Mouse (Mus musculus): ENCODE data around the gene Tomm34. TPM values are rescaled to one million over a fixed set of nuclear protein-coding genes. Genes with fewer than 3 reads are reported as not detected.
A peak's percentile ranks its signal among the peaks of the same experiment; 100 is the strongest.
"Not testable (repeated sequence)": the region's sequence is repeated elsewhere in the genome, so short reads cannot be mapped to it uniquely, and the experiment has no call there.

Gene Tomm34
- total and polyA plus RNA-seq, 3 experiments, result 18.5 to 28.7 (median 22.9) TPM

GRCm38 (mm10) chr2:164073918-164074578 is 3.1 kb upstream of the Tomm34 start:
- no peaks in the 10 kb centered on the region for H3K27me3 ChIP-seq (ENCODE audit: control insufficient read depth, insufficient read depth, low read length)
- H3K27ac ChIP-seq, result peak overlapping the region; percentile 88
- peak; percentile 40 for TF ChIP-seq EP300 (IDR thresholded peaks at IDR 0.05; ENCODE audit: insufficient read depth, low read depth, low read length)
- peak; percentile 95 for TF ChIP-seq POLR2A (IDR thresholded peaks at IDR 0.05; ENCODE audit: insufficient read depth, low read depth, low read length)
- peak; percentile 94; the same call in 1 of the 2 replicates for TF ChIP-seq CTCF (IDR thresholded peaks at IDR 0.05)
- H3K4me1 ChIP-seq (ENCODE audit: control insufficient read depth, insufficient read depth, low read length), result peaks cover 3% of the 10 kb centered on the region
- WGBS, result 1% methylated on average over 48 of the region's 48 CpGs
- peaks cover under 1% of the 10 kb centered on the region; the same call in 1 of the 2 replicates for H3K36me3 ChIP-seq (ENCODE audit: control insufficient read depth, insufficient read depth, low read length)
- peaks cover 8% of the 10 kb centered on the region for H3K79me2 ChIP-seq (replicated peaks; ENCODE audit: control insufficient read depth, insufficient read depth, low read length)
- H3K9ac ChIP-seq (ENCODE audit: low read depth, low read length), result peak overlapping the region; percentile 91
- peak overlapping the region; percentile 61 for H3K4me3 ChIP-seq
- intact Hi-C loops (cut with DNase I), result loop anchor here (5.0 kb wide), 1 partner anchor 82 kb away; the partner anchor contains the start of gene Ywhab
- DNase-seq, result peak; percentile 98 to 99

GRCm38 (mm10) chr2:164073120-164073519 is 2.2 kb upstream of the Tomm34 start:
- Histone ChIP-seq H3K9ac (ENCODE audit: low read depth, low read length) (no peak overlapping the region), H3K4me3 (no peak overlapping the region), H3K79me2 (replicated peaks; ENCODE audit: control insufficient read depth, insufficient read depth, low read length) (peaks cover 8% of the 10 kb centered on the region), H3K36me3 (ENCODE audit: control insufficient read depth, insufficient read depth, low read length) (peaks cover 5% of the 10 kb centered on the region; the same call in 1 of the 2 replicates), H3K27ac (no peak overlapping the region), H3K4me1 (ENCODE audit: control insufficient read depth, insufficient read depth, low read length) (peaks cover 4% of the 10 kb centered on the region), H3K27me3 (ENCODE audit: control insufficient read depth, insufficient read depth, low read length) (no peaks in the 10 kb centered on the region)
- intact Hi-C loops (cut with DNase I), result loop anchor here (5.0 kb wide), 1 partner anchor 81 kb away; the partner anchor contains the start of gene Ywhab
- DNase-seq, result no peak
- TF ChIP-seq POLR2A (IDR thresholded peaks at IDR 0.05; ENCODE audit: insufficient read depth, low read depth, low read length), result no peak
- TF ChIP-seq CTCF (IDR thresholded peaks at IDR 0.05), result no peak
- TF ChIP-seq EP300 (IDR thresholded peaks at IDR 0.05; ENCODE audit: insufficient read depth, low read depth, low read length), result no peak
- 83% methylated on average over 7 of the region's 7 CpGs for WGBS

DNA sequence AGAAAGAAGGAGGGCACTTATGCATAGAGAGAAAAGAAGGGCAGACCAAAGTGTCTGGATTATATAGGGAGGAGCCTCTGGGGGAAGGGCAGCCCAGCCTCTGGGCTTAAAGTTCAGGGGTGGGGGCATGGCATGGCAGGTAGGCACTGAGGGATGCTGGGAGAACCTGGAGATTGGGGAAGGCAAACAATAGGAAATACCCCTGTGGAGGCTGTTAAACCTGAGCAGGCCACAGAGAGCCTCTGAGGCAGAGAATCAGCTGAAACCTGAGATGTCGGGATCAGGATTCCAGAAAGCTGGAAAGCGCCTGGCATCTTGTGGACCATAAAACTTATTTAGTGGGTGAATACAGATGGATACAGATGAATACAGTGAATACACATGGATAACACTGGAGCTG is 1.1 kb upstream of the Tomm34 start:
- no peak for DNase-seq
- intact Hi-C loops (cut with DNase I), result loop anchor here (5.0 kb wide), 1 partner anchor 80 kb away; the partner anchor contains the start of gene Ywhab
- 98% methylated on average over 2 of the region's 2 CpGs for WGBS

GRCm38 (mm10) chr2:164071437-164071820 is 460 bp upstream of the Tomm34 start:
- not testable (repeated sequence) for H3K79me2 ChIP-seq (replicated peaks; ENCODE audit: control insufficient read depth, insufficient read depth, low read length); H3K27me3 ChIP-seq (ENCODE audit: control insufficient read depth, insufficient read depth, low read length); DNase-seq; H3K36me3 ChIP-seq (ENCODE audit: control insufficient read depth, insufficient read depth, low read length); H3K9ac ChIP-seq (ENCODE audit: low read depth, low read length); H3K4me1 ChIP-seq (ENCODE audit: control insufficient read depth, insufficient read depth, low read length)
- Histone ChIP-seq H3K27ac (peak overlapping the region; percentile 91), H3K4me3 (peak overlapping the region; percentile 98)
- intact Hi-C loops (cut with DNase I), result loop anchor here (5.0 kb wide), 1 partner anchor 79 kb away; the partner anchor contains the start of gene Ywhab
- WGBS, result 80% methylated on average over 11 of the region's 11 CpGs

More for the DNA sequence above, 1.1 kb upstream of the Tomm34 start:
- Histone ChIP-seq H3K4me1 (ENCODE audit: control insufficient read depth, insufficient read depth, low read length) (peaks cover 4% of the 10 kb centered on the region), H3K36me3 (ENCODE audit: control insufficient read depth, insufficient read depth, low read length) (peaks cover 5% of the 10 kb centered on the region; the same call in 1 of the 2 replicates), H3K4me3 (no peak overlapping the region), H3K79me2 (replicated peaks; ENCODE audit: control insufficient read depth, insufficient read depth, low read length) (peaks cover 9% of the 10 kb centered on the region), H3K27ac (no peak overlapping the region), H3K27me3 (ENCODE audit: control insufficient read depth, insufficient read depth, low read length) (no peaks in the 10 kb centered on the region), H3K9ac (ENCODE audit: low read depth, low read length) (no peak overlapping the region)
- TF ChIP-seq EP300 (IDR thresholded peaks at IDR 0.05; ENCODE audit: insufficient read depth, low read depth, low read length), result no peak
- no peak for TF ChIP-seq POLR2A (IDR thresholded peaks at IDR 0.05; ENCODE audit: insufficient read depth, low read depth, low read length)
- TF ChIP-seq CTCF (IDR thresholded peaks at IDR 0.05), result no peak

DNA sequence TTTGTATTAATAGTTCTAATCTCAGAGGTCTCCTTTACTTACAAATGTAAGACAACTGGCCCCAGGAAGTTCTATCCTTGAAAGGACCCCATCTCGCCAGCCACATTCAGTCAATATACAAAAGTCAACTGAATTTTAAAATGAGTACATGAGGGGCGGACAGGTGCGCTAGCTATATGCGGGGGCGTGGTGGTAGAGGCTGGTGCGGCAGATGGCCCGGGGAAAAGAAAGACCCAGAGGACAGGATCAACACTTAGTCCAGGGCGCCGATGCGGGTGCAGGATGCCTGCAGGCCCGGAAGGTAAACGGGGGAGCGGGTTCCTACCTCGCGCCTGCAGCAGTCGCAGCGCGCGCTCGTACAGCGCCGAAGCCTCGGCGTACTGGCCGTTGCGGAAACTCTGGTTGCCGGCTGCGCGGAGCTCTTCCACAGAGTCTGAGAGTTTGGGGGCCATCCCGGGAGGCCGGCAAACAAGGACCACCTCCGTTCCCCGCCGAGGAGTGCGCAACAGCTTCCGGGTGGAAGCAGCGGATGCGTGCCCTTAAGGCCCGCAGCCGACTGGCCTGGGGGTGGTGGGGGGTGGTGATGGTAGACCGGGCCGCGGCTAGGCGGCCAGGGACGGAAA is 716 bp downstream of the Tomm34 start, which contains the start of gene Stk4:
Gene Stk4 (plus strand): TSS at position 181 of the 623 bp plus-strand sequence.
- H3K9ac ChIP-seq (ENCODE audit: low read depth, low read length), result peak within 1 kb of the TSS; percentile 79
- 1% methylated on average over 45 of the region's 45 CpGs for WGBS
- TF ChIP-seq EP300 (IDR thresholded peaks at IDR 0.05; ENCODE audit: insufficient read depth, low read depth, low read length), result no peak
- no peak for TF ChIP-seq POLR2A (IDR thresholded peaks at IDR 0.05; ENCODE audit: insufficient read depth, low read depth, low read length)
- TF ChIP-seq CTCF (IDR thresholded peaks at IDR 0.05), result no peak
- DNase-seq, result no peak
- H3K36me3 ChIP-seq (ENCODE audit: control insufficient read depth, insufficient read depth, low read length), result peaks cover 5% of the 10 kb centered on the region
- H3K27ac ChIP-seq, result peak within 1 kb of the TSS; percentile 91
- intact Hi-C loops (cut with DNase I), result loop anchor here (5.0 kb wide), 1 partner anchor 78 kb away; the partner anchor contains the start of gene Ywhab
- H3K79me2 ChIP-seq (replicated peaks; ENCODE audit: control insufficient read depth, insufficient read depth, low read length), result peaks cover 7% of the 10 kb centered on the region
- peak within 1 kb of the TSS; percentile 98 for H3K4me3 ChIP-seq
- H3K27me3 ChIP-seq (ENCODE audit: control insufficient read depth, insufficient read depth, low read length), result no peaks in the 10 kb centered on the region
- H3K4me1 ChIP-seq (ENCODE audit: control insufficient read depth, insufficient read depth, low read length), result peaks cover 4% of the 10 kb centered on the region

All from heart, adult 2 months (tissue).